Comparison of ENCODE assay signal across 10 mouse cellular contexts in the genomic region with DNA sequence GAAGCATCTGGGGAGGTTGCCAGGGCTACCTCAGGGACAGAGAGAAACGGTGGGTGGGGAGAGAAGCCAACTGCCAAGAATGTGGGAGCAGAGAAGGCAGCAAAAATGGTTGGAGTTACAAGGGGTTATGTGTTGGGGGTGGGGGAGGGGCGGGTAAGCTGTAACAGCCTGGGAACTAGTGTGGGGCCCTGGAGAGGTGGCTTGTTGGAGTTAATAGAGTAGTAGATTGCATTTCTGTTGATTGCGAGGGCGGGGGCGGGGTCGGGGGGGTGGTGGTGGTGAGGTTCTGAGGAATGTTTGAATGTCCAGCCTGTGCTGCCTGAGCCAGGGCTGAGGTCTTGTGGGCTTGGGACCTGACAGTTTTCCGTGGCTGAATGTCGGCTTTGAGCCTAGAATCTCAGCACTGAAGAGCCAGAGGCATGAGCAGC. TPM values are rescaled to one million over a fixed set of nuclear protein-coding genes. Genes with fewer than 3 reads are reported as not detected.
DNase-seq lines count a peak whose midpoint lies in the region; ATAC-seq and TF ChIP-seq lines count a peak whose summit lies in the region.
"Had no signal": no experiment of that assay in that cellular context is flagged by ENCODE, and none has a peak within 500 bp of the region (broad histone marks: within the 10 kb centered on the region; RNA-seq: fewer than 3 reads in every experiment).

No protein-coding gene starts in this region.

- ATAC-seq in liver, postnatal 0 days: no peak
- ATAC-seq in hindbrain, embryonic 16.5 days: peak; percentile 81
- peak; percentile 83; the same call in 1 of the 2 replicates for ATAC-seq in neural tube, embryonic 13.5 days (ENCODE audit: low read depth)

- H3K9ac ChIP-seq in liver, postnatal 0 days (replicated peaks): no peak overlapping the region
- H3K9ac ChIP-seq in hindbrain, embryonic 16.5 days (ENCODE audit: low read depth, low read length): no peak overlapping the region
- H3K9ac ChIP-seq in neural tube, embryonic 13.5 days: peak overlapping the region; percentile 5; the same call in 1 of the 2 replicates
- H3K9ac ChIP-seq: midbrain, embryonic 12.5 days had no signal

- WGBS in liver, postnatal 0 days (ENCODE audit: insufficient replicate concordance): 63% methylated on average over 8 of the region's 8 CpGs
- WGBS in hindbrain, embryonic 16.5 days: 20% methylated on average over 8 of the region's 8 CpGs
- 11% methylated on average over 8 of the region's 8 CpGs for WGBS in neural tube, embryonic 13.5 days

- no peaks in the 10 kb centered on the region for H3K27me3 ChIP-seq in liver, postnatal 0 days (ENCODE audit: insufficient read depth, low read length)
- H3K27me3 ChIP-seq in hindbrain, embryonic 16.5 days (replicated peaks; ENCODE audit: control insufficient read depth, insufficient read depth, low read length): no peaks in the 10 kb centered on the region
- no peaks in the 10 kb centered on the region for H3K27me3 ChIP-seq in neural tube, embryonic 13.5 days
- H3K27me3 ChIP-seq: midbrain, embryonic 12.5 days had no signal

- H3K9me3 ChIP-seq in liver, postnatal 0 days (ENCODE audit: low read length): peaks cover 5% of the 10 kb centered on the region
- H3K9me3 ChIP-seq in hindbrain, embryonic 16.5 days (ENCODE audit: control insufficient read depth, low read length): no peaks in the 10 kb centered on the region
- no peaks in the 10 kb centered on the region for H3K9me3 ChIP-seq in neural tube, embryonic 13.5 days
- H3K9me3 ChIP-seq: midbrain, embryonic 12.5 days had no signal

- peak; percentile 27 for DNase-seq in liver
- DNase-seq in liver, postnatal 0 days: no peak
- peak; percentile 27 for DNase-seq in embryo, embryonic 11.5 days (ENCODE audit: low read depth, low spot score)
- no peak for DNase-seq in c-Kit-positive CD71-positive TER-119-positive erythroid progenitor cells, embryonic 14.5 days (ENCODE audit: low spot score)
- no peak for DNase-seq in right cerebral cortex, postnatal 10 days (ENCODE audit: low spot score in 2 of 2)
- no peak for DNase-seq in right cerebral cortex, postnatal 25 days

- H3K4me2 ChIP-seq in liver, postnatal 0 days (ENCODE audit: low read depth, low read length): no peak overlapping the region
- H3K4me2 ChIP-seq in hindbrain, embryonic 16.5 days (ENCODE audit: low read length): peak overlapping the region; percentile 29; the same call in 1 of the 2 replicates
- peak overlapping the region; percentile 32 for H3K4me2 ChIP-seq in neural tube, embryonic 13.5 days
- H3K4me2 ChIP-seq: midbrain, embryonic 12.5 days had no signal

- no peak for TF ChIP-seq EP300 in liver, postnatal 0 days (IDR thresholded peaks at IDR 0.05; ENCODE audit: low read depth)

- no peak overlapping the region for H3K27ac ChIP-seq in liver, postnatal 0 days (ENCODE audit: low read depth)
- 0 out of 2 replicates have a peak overlapping the region, but pooled peaks have one; percentile 39 for H3K27ac ChIP-seq in hindbrain, embryonic 16.5 days (ENCODE audit: low read depth, low read length)
- 0 out of 2 replicates have a peak overlapping the region, but pooled peaks have one; percentile 46 for H3K27ac ChIP-seq in neural tube, embryonic 13.5 days (replicated peaks)
- H3K27ac ChIP-seq: midbrain, embryonic 12.5 days had no signal

- H3K36me3 ChIP-seq in liver, postnatal 0 days (replicated peaks; ENCODE audit: insufficient read depth, low read length): peaks cover 8% of the 10 kb centered on the region; the same call in 1 of the 2 replicates
- peaks cover 4% of the 10 kb centered on the region; the same call in 1 of the 2 replicates for H3K36me3 ChIP-seq in hindbrain, embryonic 16.5 days (ENCODE audit: control insufficient read depth, insufficient read depth, low read length)
- peaks cover 6% of the 10 kb centered on the region for H3K36me3 ChIP-seq in neural tube, embryonic 13.5 days

- no peak overlapping the region for H3K4me3 ChIP-seq in liver, postnatal 0 days (ENCODE audit: low read depth, low read length)
- no peak overlapping the region for H3K4me3 ChIP-seq in hindbrain, embryonic 16.5 days (ENCODE audit: low read length)
- H3K4me3 ChIP-seq in neural tube, embryonic 13.5 days: no peak overlapping the region
- H3K4me3 ChIP-seq: midbrain, embryonic 12.5 days had no signal

- no peak for TF ChIP-seq CTCF in liver, postnatal 0 days (IDR thresholded peaks at IDR 0.05; ENCODE audit: low read depth)

- H3K4me1 ChIP-seq in liver, postnatal 0 days (ENCODE audit: insufficient read depth): peaks cover 9% of the 10 kb centered on the region; the same call in 1 of the 2 replicates
- H3K4me1 ChIP-seq in hindbrain, embryonic 16.5 days (ENCODE audit: control insufficient read depth, insufficient read depth, low read depth, low read length): peaks cover 9% of the 10 kb centered on the region; the same call in 1 of the 2 replicates
- H3K4me1 ChIP-seq in neural tube, embryonic 13.5 days (replicated peaks): peaks cover 25% of the 10 kb centered on the region

RNA-seq across cellular contexts. Expression of a gene that starts 5.5 kb away (rescaled TPM):
- polyA plus RNA-seq in liver, postnatal 0 days (2015; fragmentation: Nextera tagmentation; extraction: Ambion mirVana): 6.6 and 7.8 TPM in 2 replicates
- polyA plus RNA-seq in hindbrain, embryonic 16.5 days (2015; fragmentation: Nextera tagmentation; extraction: Ambion mirVana): 22.4 and 24.2 TPM in 2 replicates
- polyA plus RNA-seq in neural tube, embryonic 13.5 days (2015; fragmentation: Nextera tagmentation; extraction: Ambion mirVana): 24.6 and 25.8 TPM in 2 replicates

RNA-seq across cellular contexts. Expression of a gene that starts 30.1 kb away (rescaled TPM):
- polyA plus RNA-seq in liver, postnatal 0 days (2015; fragmentation: Nextera tagmentation; extraction: Ambion mirVana): 9.3 and 9.9 TPM in 2 replicates
- 13.8 and 15.0 TPM in 2 replicates for polyA plus RNA-seq in hindbrain, embryonic 16.5 days (2015; fragmentation: Nextera tagmentation; extraction: Ambion mirVana)
- 17.5 and 19.3 TPM in 2 replicates for polyA plus RNA-seq in neural tube, embryonic 13.5 days (2015; fragmentation: Nextera tagmentation; extraction: Ambion mirVana)

RNA-seq across cellular contexts. Expression of a gene that starts 41.3 kb away (rescaled TPM):
- polyA plus RNA-seq in liver, postnatal 0 days (2015; fragmentation: Nextera tagmentation; extraction: Ambion mirVana): not detected in 2 replicates
- 2.3 and 2.6 TPM in 2 replicates for polyA plus RNA-seq in hindbrain, embryonic 16.5 days (2015; fragmentation: Nextera tagmentation; extraction: Ambion mirVana)
- 0.71 and 0.72 TPM in 2 replicates for polyA plus RNA-seq in neural tube, embryonic 13.5 days (2015; fragmentation: Nextera tagmentation; extraction: Ambion mirVana)
- polyA plus RNA-seq: intestine, embryonic 14.5 days had no signal

Comparison
In these comparisons a context has a peak if more than half of its experiments do, and no peak if none do; other contexts are left out.
1. DNase-seq: peak in liver (single experiment) and embryo, embryonic 11.5 days (single experiment); none in liver, postnatal 0 days (single experiment), c-Kit-positive CD71-positive TER-119-positive erythroid progenitor cells, embryonic 14.5 days (single experiment), right cerebral cortex, postnatal 10 days (0 of 2) and right cerebral cortex, postnatal 25 days (single experiment).